Mouse (Mus musculus): ENCODE data around the gene Ppp1r13b.
"Not testable (repeated sequence)": the region's sequence is repeated elsewhere in the genome, so short reads cannot be mapped to it uniquely, and the experiment has no call there.

Ppp1r13b gene

GRCm38 (mm10) chr12:111907970-111908681 is at the start of gene Ppp1r13b:
Ppp1r13b (minus strand) TSS chr12:111908110.
- peak; percentile 93 for DNase-seq

GRCm38 (mm10) chr12:111956173-111956572 is 48.3 kb upstream of the Ppp1r13b start:
- no peak for DNase-seq

- no peak for DNase-seq
Measured at GRCm38 (mm10) chr12:111951701-111952100, 43.8 kb upstream of the Ppp1r13b start.

- DNase-seq: no peak
Measured at GRCm38 (mm10) chr12:111950486-111950885, 42.6 kb upstream of the Ppp1r13b start.

- peak; percentile 87 for DNase-seq
Measured at GRCm38 (mm10) chr12:111946716-111947115, 38.8 kb upstream of the Ppp1r13b start.

- DNase-seq: peak; percentile 42
Measured at GRCm38 (mm10) chr12:111945765-111946655, 38.1 kb upstream of the Ppp1r13b start.

- DNase-seq: peak; percentile 82
Measured at GRCm38 (mm10) chr12:111945115-111945514, 37.2 kb upstream of the Ppp1r13b start.

- DNase-seq: not testable (repeated sequence)
Measured at GRCm38 (mm10) chr12:111944065-111944987, 36.4 kb upstream of the Ppp1r13b start.

GRCm38 (mm10) chr12:111943421-111944064 is 35.6 kb upstream of the Ppp1r13b start:
- peak; percentile 46 for DNase-seq

- DNase-seq: no peak
Measured at GRCm38 (mm10) chr12:111938623-111939177, 30.8 kb upstream of the Ppp1r13b start.

GRCm38 (mm10) chr12:111936706-111937550 is 29.0 kb upstream of the Ppp1r13b start:
- DNase-seq: peak; percentile 91

GRCm38 (mm10) chr12:111933971-111934370 is 26.1 kb upstream of the Ppp1r13b start:
- no peak for DNase-seq

GRCm38 (mm10) chr12:111933032-111933704 is 25.3 kb upstream of the Ppp1r13b start:
- peak; percentile 86 for DNase-seq

GRCm38 (mm10) chr12:111932513-111932912 is 24.6 kb upstream of the Ppp1r13b start:
- no peak for DNase-seq

GRCm38 (mm10) chr12:111931411-111932025 is 23.6 kb upstream of the Ppp1r13b start:
- DNase-seq: no peak

GRCm38 (mm10) chr12:111928411-111928966 is 20.6 kb upstream of the Ppp1r13b start:
- DNase-seq: no peak

- DNase-seq: peak; percentile 73
Measured at GRCm38 (mm10) chr12:111927338-111927737, 19.4 kb upstream of the Ppp1r13b start.

- DNase-seq: no peak
Measured at GRCm38 (mm10) chr12:111923117-111923516, 15.2 kb upstream of the Ppp1r13b start.

GRCm38 (mm10) chr12:111920046-111920445 is 12.1 kb upstream of the Ppp1r13b start:
- DNase-seq: no peak
